Mouse (Mus musculus): ENCODE measurements around the gene Col8a1. TPM values are rescaled to one million over a fixed set of nuclear protein-coding genes. Genes with fewer than 3 reads are reported as not detected.

Gene Col8a1
- polyA plus RNA-seq, 2 experiments = 0.01 to 0.07 TPM

GRCm38 (mm10) chr16:57748093-57748492, 6.4 kb downstream of the Col8a1 start:
- WGBS (ENCODE audit: insufficient replicate concordance) = 37% methylated on average over 3 of the region's 3 CpGs
- H3K27me3 ChIP-seq (ENCODE audit: control insufficient read depth, insufficient read depth, low read length) = no peaks in the 10 kb centered on the region
- ATAC-seq (ENCODE audit: insufficient read depth) (no peak), DNase-seq (ENCODE audit: low read depth in 3 of 3, low spot score in 3 of 3) (no peak)
- H3K9me3 ChIP-seq (ENCODE audit: control insufficient read depth, low read length) = no peaks in the 10 kb centered on the region
- no peak overlapping the region for H3K4me3 ChIP-seq (ENCODE audit: insufficient read depth in 1 of 2, low read depth in 2 of 2, low read length in 2 of 2)
- no peak overlapping the region for H3K27ac ChIP-seq
- no peaks in the 10 kb centered on the region for H3K36me3 ChIP-seq (replicated peaks; ENCODE audit: control insufficient read depth, insufficient read depth, low read depth)
- TF ChIP-seq EP300 (IDR thresholded peaks at IDR 0.05; ENCODE audit: low read depth) (no peak), CTCF (IDR thresholded peaks at IDR 0.05; ENCODE audit: low read depth) (no peak)
- H3K4me1 ChIP-seq (replicated peaks; ENCODE audit: control insufficient read depth in 2 of 2, insufficient read depth in 2 of 2, low read length in 1 of 2) = no peaks in the 10 kb centered on the region
- no peak overlapping the region for H3K4me2 ChIP-seq (ENCODE audit: low read depth)
- H3K9ac ChIP-seq (replicated peaks) = no peak overlapping the region

GRCm38 (mm10) chr16:57747357-57748056, 7.0 kb downstream of the Col8a1 start:
- no peak for DNase-seq (ENCODE audit: low read depth in 3 of 3, low spot score in 3 of 3)
- 33% methylated on average over 2 of the region's 2 CpGs for WGBS (ENCODE audit: insufficient replicate concordance)
- H3K27ac ChIP-seq = no peak overlapping the region

GRCm38 (mm10) chr16:57740169-57740568, 14.4 kb downstream of the Col8a1 start:
- H3K4me1 ChIP-seq (replicated peaks; ENCODE audit: control insufficient read depth in 2 of 2, insufficient read depth in 2 of 2, low read length in 1 of 2) = no peaks in the 10 kb centered on the region
- no peak overlapping the region for H3K27ac ChIP-seq
- no peak for DNase-seq (ENCODE audit: low read depth in 3 of 3, low spot score in 3 of 3)

More at GRCm38 (mm10) chr16:57747357-57748056, 7.0 kb downstream of the Col8a1 start:
- no peak for TF ChIP-seq CTCF (IDR thresholded peaks at IDR 0.05; ENCODE audit: low read depth)
- no peak for TF ChIP-seq EP300 (IDR thresholded peaks at IDR 0.05; ENCODE audit: low read depth)
- Histone ChIP-seq H3K4me2 (ENCODE audit: low read depth) (no peak overlapping the region), H3K27me3 (ENCODE audit: control insufficient read depth, insufficient read depth, low read length) (no peaks in the 10 kb centered on the region), H3K9ac (replicated peaks) (no peak overlapping the region), H3K4me1 (replicated peaks; ENCODE audit: control insufficient read depth in 2 of 2, insufficient read depth in 2 of 2, low read length in 1 of 2) (no peaks in the 10 kb centered on the region), H3K9me3 (ENCODE audit: control insufficient read depth, low read length) (no peaks in the 10 kb centered on the region), H3K4me3 (ENCODE audit: insufficient read depth in 1 of 2, low read depth in 2 of 2, low read length in 2 of 2) (no peak overlapping the region), H3K36me3 (replicated peaks; ENCODE audit: control insufficient read depth, insufficient read depth, low read depth) (no peaks in the 10 kb centered on the region)
- ATAC-seq (ENCODE audit: insufficient read depth) = no peak

GRCm38 (mm10) chr16:57734942-57735341, 19.6 kb downstream of the Col8a1 start:
- TF ChIP-seq EP300 (IDR thresholded peaks at IDR 0.05; ENCODE audit: low read depth) = no peak
- TF ChIP-seq CTCF (IDR thresholded peaks at IDR 0.05; ENCODE audit: low read depth) = no peak
- ATAC-seq (ENCODE audit: insufficient read depth) (no peak), DNase-seq (ENCODE audit: low read depth in 3 of 3, low spot score in 3 of 3) (no peak)
- Histone ChIP-seq H3K27ac (no peak overlapping the region), H3K36me3 (replicated peaks; ENCODE audit: control insufficient read depth, insufficient read depth, low read depth) (no peaks in the 10 kb centered on the region), H3K4me3 (ENCODE audit: insufficient read depth in 1 of 2, low read depth in 2 of 2, low read length in 2 of 2) (no peak overlapping the region), H3K9me3 (ENCODE audit: control insufficient read depth, low read length) (no peaks in the 10 kb centered on the region), H3K9ac (replicated peaks) (no peak overlapping the region), H3K27me3 (ENCODE audit: control insufficient read depth, insufficient read depth, low read length) (no peaks in the 10 kb centered on the region), H3K4me2 (ENCODE audit: low read depth) (no peak overlapping the region), H3K4me1 (replicated peaks; ENCODE audit: control insufficient read depth in 2 of 2, insufficient read depth in 2 of 2, low read length in 1 of 2) (no peaks in the 10 kb centered on the region)
- WGBS (ENCODE audit: insufficient replicate concordance) = 66% methylated on average over 2 of the region's 2 CpGs

More at GRCm38 (mm10) chr16:57740169-57740568, 14.4 kb downstream of the Col8a1 start:
- Histone ChIP-seq H3K9me3 (ENCODE audit: control insufficient read depth, low read length) (no peaks in the 10 kb centered on the region), H3K27me3 (ENCODE audit: control insufficient read depth, insufficient read depth, low read length) (no peaks in the 10 kb centered on the region), H3K9ac (replicated peaks) (no peak overlapping the region), H3K4me3 (ENCODE audit: insufficient read depth in 1 of 2, low read depth in 2 of 2, low read length in 2 of 2) (no peak overlapping the region), H3K36me3 (replicated peaks; ENCODE audit: control insufficient read depth, insufficient read depth, low read depth) (no peaks in the 10 kb centered on the region), H3K4me2 (ENCODE audit: low read depth) (no peak overlapping the region)
- ATAC-seq (ENCODE audit: insufficient read depth) = no peak
- no peak for TF ChIP-seq EP300 (IDR thresholded peaks at IDR 0.05; ENCODE audit: low read depth)
- TF ChIP-seq CTCF (IDR thresholded peaks at IDR 0.05; ENCODE audit: low read depth) = no peak
- 52% methylated on average over 3 of the region's 3 CpGs for WGBS (ENCODE audit: insufficient replicate concordance)

- Histone ChIP-seq H3K9ac (replicated peaks) (no peak overlapping the region), H3K4me2 (ENCODE audit: low read depth) (no peak overlapping the region), H3K27ac (no peak overlapping the region), H3K36me3 (replicated peaks; ENCODE audit: control insufficient read depth, insufficient read depth, low read depth) (no peaks in the 10 kb centered on the region), H3K4me1 (replicated peaks; ENCODE audit: control insufficient read depth in 2 of 2, insufficient read depth in 2 of 2, low read length in 1 of 2) (no peaks in the 10 kb centered on the region), H3K4me3 (ENCODE audit: insufficient read depth in 1 of 2, low read depth in 2 of 2, low read length in 2 of 2) (no peak overlapping the region), H3K27me3 (ENCODE audit: control insufficient read depth, insufficient read depth, low read length) (no peaks in the 10 kb centered on the region), H3K9me3 (ENCODE audit: control insufficient read depth, low read length) (no peaks in the 10 kb centered on the region)
- WGBS (ENCODE audit: insufficient replicate concordance) = 42% methylated on average over 1 of the region's 1 CpGs
- DNase-seq (ENCODE audit: low read depth in 3 of 3, low spot score in 3 of 3) (no peak), ATAC-seq (ENCODE audit: insufficient read depth) (no peak)
- TF ChIP-seq EP300 (IDR thresholded peaks at IDR 0.05; ENCODE audit: low read depth) = no peak
- no peak for TF ChIP-seq CTCF (IDR thresholded peaks at IDR 0.05; ENCODE audit: low read depth)
These were observed 21.0 kb downstream of the Col8a1 start for GRCm38 (mm10) chr16:57733545-57733944.
